Mouse (Mus musculus) cerebellum, postnatal 10 days (tissue): ENCODE data around the gene Rogdi.

Experiments used
- DNase-seq, 2 experiments: peaks; one replicate each; pipeline ENCODE4 v3.0.0; 2021; ENCODE audit warnings: mixed read lengths in 2 of 2

Rogdi gene

DNA sequence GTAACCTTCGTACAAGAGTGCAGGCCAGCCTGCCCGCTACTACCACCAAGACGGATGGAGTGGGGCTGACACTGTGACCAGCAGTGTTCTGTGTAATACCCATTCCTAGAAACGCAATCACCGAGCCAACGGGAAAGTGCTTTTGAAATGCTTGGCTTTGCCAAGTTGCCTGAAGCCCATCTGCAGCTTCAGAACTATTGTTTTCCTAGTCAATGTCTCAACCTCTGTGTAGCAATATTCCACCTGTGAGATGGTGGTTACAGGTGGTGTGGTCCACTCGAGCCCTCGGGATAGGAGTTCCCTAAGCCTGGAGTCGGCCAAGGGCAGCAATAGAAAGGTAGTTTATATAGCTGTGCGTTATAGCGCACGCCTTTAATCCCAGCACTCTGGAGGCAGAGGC, 28.6 kb downstream of the Rogdi start:
- no peak for DNase-seq

DNA sequence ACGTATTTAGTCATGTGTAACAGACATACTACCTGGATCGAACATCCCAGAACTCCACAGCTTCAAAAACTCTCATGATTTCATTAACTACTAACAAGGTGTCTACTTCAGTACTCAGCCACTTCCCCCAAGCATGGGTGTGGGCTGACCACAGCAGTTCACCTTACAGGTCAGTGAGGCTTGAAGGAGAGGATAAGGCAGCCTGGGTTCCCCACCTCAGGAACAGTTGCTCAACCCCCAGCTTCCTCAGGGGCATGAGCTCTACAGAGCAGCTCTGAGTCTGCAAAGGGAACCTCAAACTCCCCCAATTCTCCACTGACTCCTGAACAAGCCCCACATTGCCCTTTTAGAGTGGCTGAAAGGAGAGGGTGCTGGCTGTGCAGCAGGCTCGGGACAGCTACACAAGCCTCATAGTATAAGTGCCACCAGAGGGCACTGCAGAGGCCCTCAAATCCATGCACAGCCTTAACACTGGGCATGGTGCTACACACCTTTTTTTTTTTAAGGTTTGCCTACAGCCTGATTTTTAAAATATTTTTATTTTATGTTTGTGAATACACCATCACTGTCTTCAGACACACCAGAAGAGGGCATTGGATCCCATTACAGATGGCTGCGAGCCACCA, 33.5 kb downstream of the Rogdi start:
- peak; percentile 41 to 50 for DNase-seq

DNA sequence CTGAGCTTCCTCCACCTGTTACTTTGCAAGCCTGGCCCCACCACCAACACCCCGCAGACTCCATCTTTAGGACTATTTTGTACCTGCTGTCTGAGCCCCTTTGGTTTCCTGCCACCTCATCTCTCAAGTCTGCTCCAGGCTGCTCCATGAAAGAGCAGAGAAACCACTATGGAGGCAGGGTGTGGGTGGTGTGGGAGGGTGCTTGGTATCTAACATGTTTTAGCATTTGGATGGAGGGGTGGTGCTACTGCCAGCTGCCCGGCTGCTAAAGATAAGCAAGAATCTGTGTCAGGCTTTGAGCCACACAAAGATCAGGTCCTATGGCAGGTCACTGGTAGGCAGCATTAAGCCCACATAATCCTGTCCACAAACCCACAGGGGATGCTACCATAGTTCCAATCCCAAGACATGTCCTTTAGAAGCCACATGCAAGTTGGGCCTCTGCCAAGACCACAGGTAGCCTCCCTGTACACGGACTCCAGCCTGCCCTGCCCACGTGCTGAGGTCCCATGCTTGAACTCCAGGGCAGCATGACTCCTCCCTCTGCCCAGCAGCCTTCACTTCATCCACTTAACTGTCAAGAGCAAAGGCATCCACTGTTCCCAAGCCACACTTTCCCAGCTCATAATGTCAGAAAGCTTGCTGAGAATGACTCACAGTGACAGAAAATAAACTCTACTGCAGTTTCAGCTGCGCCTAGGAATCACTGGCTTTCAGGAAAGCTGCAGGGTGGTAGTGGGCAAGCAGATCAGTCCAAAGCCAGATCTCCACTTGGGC, 34.9 kb downstream of the Rogdi start:
- no peak for DNase-seq

DNA sequence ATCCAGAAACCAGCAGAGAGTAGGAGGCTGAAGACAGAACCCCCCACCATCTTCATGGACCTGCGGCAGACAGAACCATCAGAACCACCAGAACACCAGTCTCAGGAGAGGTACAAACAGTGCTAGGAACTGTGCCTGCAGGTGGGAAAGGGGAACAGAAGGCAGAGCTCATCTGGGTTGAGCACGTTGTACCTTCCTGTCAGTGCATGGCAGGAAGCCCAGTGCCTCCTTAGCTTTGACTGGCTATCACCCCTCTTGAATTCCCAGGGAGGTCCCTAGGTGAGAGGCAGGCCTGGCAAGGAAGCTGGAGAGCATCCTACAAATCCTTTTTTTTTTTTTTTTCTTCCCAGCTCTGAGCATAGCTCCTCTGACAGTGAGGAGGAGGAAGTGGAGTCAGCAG, 37.2 kb downstream of the Rogdi start:
- peak in 1 of 2 experiments; percentile 40 for DNase-seq

DNA sequence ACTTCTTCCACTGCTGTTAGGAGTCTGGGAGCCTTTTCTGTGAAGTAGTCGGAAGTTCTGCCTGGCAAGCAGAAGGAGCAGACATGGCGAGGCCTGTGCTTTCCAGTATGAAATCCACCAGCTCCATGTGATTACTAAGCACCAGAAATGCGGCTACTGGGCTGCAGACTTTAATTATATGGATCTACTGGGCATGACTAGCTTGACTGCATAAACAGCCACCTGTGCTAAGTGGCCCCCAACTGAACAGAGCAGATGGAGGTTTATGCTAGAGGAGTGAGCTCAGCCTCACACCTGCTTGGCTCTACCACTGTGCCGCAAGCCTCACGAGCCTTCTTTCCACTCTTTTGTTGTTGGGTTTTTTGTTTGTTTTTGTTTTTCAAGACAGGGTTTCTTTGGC, 38.8 kb downstream of the Rogdi start:
- peak in 1 of 2 experiments; percentile 30 for DNase-seq

DNA sequence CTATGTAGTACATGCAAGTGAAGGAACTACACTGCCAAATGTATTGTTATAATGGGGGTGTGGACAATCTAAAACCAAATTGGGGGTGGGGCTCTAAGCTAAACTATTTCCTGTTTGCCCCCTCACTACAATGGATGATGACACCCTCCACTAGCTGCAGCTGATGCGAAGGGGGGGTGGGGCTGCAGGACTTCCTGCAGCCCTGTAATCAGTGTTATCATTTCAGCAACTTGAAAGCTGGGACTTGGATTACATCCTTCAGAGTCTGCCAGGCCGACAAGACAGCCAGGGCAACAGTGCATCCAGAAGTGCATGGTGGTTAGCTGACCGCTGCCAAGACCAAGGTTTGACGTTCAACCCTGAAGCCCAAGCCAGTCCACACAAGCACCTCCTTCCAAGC, 41.7 kb downstream of the Rogdi start:
- DNase-seq: no peak

DNA sequence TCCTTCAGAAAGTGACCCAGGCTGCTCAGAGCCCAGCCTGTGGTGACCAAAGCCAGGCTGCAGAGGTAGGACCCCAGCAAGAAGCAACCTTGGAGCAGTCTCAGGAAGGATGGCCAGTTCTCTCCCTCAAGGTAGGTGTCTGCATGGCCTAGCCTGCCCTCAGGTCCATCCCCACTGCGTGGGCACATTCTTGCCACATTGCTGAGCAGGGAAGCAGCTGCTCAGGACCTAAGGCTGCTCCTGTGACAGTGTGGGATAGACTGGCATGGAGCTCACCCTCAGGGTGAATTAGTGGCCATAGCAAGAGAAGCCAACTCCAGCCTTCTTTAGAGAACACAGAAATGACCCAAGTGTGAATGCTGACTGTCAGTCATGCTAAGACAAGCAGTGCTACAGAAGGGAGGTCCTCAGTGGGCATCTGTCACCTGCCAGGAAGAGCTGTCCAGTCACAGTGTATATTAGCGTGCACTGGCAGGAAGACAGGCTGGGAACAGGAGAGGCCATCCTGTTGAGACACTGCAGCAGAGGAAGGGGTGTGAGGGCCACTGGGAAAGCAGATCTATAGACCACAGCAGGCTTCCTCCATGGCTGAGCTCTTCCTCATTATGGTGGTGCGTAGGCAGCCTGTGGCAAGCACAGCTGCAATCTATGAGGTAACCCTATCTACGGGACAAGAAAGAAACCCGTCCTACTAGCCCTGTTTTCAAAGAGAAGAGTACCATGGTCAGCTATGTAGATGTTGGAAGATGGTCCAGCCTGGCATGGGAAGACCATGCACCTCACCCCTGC, 44.1 kb downstream of the Rogdi start:
- no peak for DNase-seq

DNA sequence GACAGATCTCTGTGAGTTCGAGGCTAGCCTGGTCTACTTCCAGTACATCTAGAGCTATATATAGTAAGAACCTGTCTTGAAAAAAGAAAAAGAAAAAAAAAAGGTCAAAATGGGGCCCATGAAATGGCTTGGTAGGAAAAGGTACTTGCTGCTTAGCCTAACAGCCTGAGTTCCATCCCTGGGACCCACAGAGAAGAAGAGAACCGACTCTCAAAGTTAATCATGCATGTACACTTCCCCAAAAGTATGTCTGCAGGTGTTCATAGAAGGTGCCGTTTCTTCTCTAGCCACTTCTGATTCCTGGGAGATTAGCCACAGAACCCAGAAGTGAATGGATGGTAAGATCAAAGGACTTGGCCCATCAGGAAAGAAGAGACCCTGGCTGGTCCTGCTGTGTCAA, 44.9 kb downstream of the Rogdi start:
- no peak for DNase-seq

DNA sequence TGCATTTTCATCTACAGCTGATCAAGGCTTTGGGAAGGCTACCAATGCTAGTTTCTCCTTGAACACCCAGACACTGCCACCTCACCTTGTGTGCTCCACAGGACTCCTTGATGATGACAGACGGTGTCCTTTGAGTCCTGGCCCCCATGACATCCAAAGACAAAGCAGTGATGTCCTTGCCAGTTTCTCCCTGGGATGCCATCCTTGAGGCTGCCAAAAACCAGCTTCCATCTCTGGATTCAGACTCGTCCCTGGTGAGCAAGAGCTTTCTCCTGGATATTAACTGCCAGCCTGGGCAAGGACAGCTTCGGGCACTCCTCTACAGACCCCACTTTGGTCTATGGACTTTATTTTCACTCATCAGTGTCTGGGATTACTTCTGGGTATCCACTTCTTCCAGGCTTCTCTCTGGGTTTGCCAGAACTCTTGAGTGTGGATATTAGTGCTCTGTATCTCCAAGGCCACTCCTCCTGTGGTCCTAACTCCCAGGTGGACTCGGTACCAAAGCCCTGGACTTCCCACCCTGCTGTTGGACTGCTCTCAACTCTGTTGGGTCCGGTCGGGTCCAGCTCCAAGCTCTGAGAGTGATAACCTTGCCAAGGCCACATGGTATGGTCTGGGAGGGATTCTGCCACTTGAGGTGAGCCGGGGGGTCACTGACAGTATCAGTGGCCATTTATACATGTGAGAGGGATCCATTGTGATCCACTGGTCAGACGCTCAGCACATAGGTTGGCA, 47.8 kb downstream of the Rogdi start:
- DNase-seq: peak in 1 of 2 experiments; percentile 54

DNA sequence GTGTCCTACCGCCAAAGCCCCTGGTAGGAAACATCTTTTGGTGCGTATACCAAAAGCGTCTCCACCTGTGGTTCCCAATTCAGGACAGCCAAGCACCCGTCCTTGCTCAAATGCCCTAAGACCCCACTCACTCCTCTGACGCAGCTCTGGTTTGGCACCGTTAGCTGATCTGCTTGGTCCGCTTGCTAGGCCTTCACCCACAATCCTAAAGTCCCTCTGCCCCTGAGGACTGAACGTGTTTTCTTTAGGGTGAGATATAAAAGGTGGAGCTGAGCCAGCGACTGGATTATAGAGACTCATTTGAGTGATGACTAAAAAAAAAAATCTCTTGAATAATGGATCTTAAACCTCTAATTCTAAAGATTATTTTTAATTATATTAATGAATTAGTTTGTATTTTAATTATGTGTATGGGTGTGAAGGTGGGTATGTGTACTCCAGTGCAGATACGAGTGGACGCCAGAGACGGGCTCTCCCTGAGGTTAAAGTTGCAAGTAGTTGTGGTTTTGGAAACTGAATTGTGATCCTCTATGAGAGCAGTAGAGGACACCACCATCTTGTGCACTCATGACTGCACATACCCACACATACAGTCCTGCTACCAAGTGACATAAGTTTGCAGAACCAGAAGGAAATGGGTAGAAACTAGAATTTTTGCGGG, 48.5 kb downstream of the Rogdi start:
- no peak for DNase-seq

DNA sequence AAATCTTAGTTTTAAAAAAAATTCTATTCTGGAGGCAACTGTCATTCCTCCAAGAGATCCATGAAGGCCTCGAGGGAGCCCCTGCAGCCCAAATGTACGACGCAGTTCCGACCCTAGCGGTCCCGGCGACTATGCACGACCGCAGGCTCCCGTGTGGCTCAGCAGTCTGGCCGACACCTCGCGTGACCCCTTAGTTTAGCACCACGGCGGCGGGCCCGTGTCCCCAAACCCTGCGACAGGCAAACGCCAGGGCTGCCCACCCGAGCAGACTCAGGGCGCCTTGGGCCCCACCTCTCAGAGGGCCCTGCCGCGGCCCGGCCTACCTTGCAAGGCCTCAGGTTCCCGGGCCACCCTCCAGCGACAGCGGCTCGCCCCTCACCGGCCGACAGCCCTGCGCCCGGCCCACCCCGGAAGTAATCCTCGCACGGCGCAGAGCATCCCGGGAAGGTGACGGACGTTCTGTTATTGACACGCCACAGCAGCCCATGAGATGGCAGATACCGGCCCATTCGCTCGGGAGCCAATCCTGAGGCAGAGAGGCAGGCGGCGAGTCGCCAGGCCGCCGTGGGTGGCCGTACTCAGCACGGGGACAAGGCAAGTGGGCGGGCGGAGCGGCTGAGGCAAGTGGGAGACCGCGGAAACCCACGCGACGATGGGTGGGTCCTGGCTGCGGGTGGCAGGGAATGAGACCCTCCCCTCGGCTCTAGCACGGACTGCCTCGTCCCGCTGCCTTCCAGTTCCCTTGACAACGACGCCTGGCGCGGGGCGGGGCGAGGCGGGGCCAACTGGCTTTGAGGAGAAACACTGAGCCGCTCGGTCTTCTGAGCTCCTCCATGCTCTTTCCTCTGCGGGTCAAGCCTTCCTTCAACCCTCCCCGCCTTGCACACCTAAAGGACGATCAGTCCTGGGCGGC, 49.3 kb downstream of the Rogdi start, which contains the start of gene Anks3:
Anks3 (minus strand) TSS at position 409 of the 913 bp plus-strand sequence.
- peak; percentile 99 to 100 for DNase-seq

DNA sequence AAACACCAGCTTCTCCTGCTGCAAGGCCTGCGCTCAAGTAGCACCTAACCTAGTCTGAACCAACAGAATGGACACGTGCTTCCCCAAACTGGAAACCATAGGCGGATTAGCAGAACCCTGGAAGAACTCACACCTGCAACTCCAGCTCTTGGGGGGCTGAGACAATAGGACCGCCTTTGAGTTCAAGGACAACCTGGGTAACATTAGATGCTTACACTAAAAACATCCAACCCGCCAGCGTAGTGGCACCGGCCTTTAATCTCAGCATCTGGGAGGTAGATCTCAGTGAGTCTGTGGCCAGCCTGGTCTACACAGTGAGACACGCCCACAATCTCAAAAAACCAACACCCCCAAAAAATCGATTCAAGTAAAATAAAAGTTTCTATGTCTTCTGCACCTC, 50.0 kb downstream of the Rogdi start:
- no peak for DNase-seq

DNA sequence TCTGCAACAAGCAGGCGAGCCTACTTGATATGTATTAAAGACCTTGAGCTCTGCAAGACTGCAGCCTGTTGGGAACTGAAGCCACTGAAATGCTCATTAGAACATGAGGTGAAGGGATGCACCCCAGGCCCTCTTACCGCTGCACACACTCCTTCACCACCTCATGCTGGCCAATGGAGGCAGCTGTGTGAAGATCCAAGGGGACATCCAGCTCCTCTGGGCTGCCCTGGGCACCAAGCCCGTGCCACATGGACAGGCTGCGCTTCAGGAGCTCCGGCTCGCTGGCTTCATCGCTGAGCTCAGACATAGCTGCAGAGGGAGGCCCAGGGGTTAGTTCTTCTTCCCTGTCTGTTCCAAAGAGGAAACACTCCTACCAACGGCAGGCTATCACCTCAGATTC, 53.1 kb downstream of the Rogdi start:
- peak in 1 of 2 experiments; percentile 29 for DNase-seq
